Mouse (Mus musculus) lung, embryonic 14.5 days (tissue): ENCODE measurements around the gene Ulk4. TPM values are rescaled to one million over a fixed set of nuclear protein-coding genes. Genes with fewer than 3 reads are reported as not detected.

Experiments used
- ATAC-seq: fragments of 200-750 bp; cut with Nextera tagmentation; 2 replicates; pipeline ENCODE4 v1.8.0; 2017; ENCODE audit warnings: mild to moderate bottlenecking, moderate TSS enrichment, moderate library complexity; ENCODE audit not compliant: insufficient read depth
- DNase-seq: peaks from one replicate; pipeline ENCODE4 v3.0.0-alpha.2; 2015
- H3K27ac ChIP-seq: fragments of 300-500 bp; sonication (generic); 2 replicates; pipeline ENCODE4 v1.5.1; 2014; ENCODE audit warnings: low read depth, mild to moderate bottlenecking, moderate library complexity
- H3K27me3 ChIP-seq: fragments of 300-500 bp; sonication (generic); 2 replicates; pipeline ENCODE4 v1.6.1; 2014; ENCODE audit warnings: low read length, control low read depth; ENCODE audit not compliant: insufficient read depth
- H3K36me3 ChIP-seq: fragments of 300-500 bp; sonication (generic); 2 replicates; pipeline ENCODE4 v1.6.1; 2014; ENCODE audit warnings: control low read depth; ENCODE audit not compliant: insufficient read depth
- H3K4me1 ChIP-seq: fragments of 300-500 bp; sonication (generic); 2 replicates; pipeline ENCODE4 v1.6.1; 2014; ENCODE audit warnings: antibody characterized with exemption, control low read depth; ENCODE audit not compliant: insufficient read depth
- H3K4me2 ChIP-seq: fragments of 300-500 bp; sonication (generic); 2 replicates; pipeline ENCODE4 v1.6.1; 2014; ENCODE audit warnings: mild to moderate bottlenecking
- H3K4me3 ChIP-seq: fragments of 300-500 bp; sonication (generic); 2 replicates; pipeline ENCODE4 v1.5.1; 2014; ENCODE audit warnings: low read depth, low read length
- H3K9ac ChIP-seq: fragments of 300-500 bp; sonication (generic); 2 replicates; pipeline ENCODE4 v1.6.1; 2014
- H3K9me3 ChIP-seq: fragments of 300-500 bp; sonication (generic); 2 replicates; pipeline ENCODE4 v1.6.1; 2016; ENCODE audit warnings: low read depth, low read length, control low read depth
- CTCF ChIP-seq: IDR thresholded peaks from 2 replicates; pipeline ENCODE4 v1.5.1; 2016; ENCODE audit warnings: antibody characterized with exemption, low read depth
- WGBS: fragments of 180-500 bp; shearing (Covaris S2); extraction: QIAGEN DNeasy Blood & Tissue Kit; methylation state at CpG from one replicate; pipeline ENCODE4 v1.1.7; 2014; 5-methylcytosine and 5-hydroxymethylcytosine counted together
- polyA plus RNA-seq: library from polyadenylated mRNA; unstranded; fragments of >200 nt; fragmentation: Nextera tagmentation; extraction: Ambion mirVana; gene quantifications from 2 replicates; pipeline ENCODE4 v1.2.1, GENCODE M21; 2014

Gene Ulk4
- polyA plus RNA-seq, 1 experiment from 2014 or later: 125 TPM

DNA sequence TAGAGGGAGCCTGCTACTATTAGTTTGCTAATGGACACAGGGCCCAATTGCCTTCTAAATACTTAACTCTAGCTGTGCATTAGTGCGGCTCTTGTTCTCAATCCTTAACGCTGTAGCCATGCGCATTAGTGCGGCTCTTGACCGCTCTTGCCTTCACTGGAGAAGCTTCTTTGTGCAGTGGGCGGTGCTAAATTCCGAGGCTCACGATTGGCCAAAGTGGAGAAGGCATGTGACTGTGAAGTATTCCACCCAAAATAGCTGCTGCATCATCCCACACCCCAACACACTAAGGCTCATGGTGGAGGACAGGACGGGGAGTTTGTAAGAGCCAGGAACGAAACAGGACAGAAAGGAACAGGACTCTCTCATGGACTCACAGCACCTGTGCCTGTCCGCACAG lies 58.4 kb downstream of the Ulk4 start:
- no peak for ATAC-seq
- no peaks in the 10 kb centered on the region for H3K9me3 ChIP-seq
- no peak overlapping the region for H3K4me2 ChIP-seq
- H3K27ac ChIP-seq: no peak overlapping the region
- H3K4me1 ChIP-seq: no peaks in the 10 kb centered on the region
- no peak overlapping the region for H3K9ac ChIP-seq
- TF ChIP-seq CTCF: no peak
- no peak for DNase-seq
- 83% methylated on average over 11 of the region's 11 CpGs for WGBS
- H3K36me3 ChIP-seq: no peaks in the 10 kb centered on the region
- no peaks in the 10 kb centered on the region for H3K27me3 ChIP-seq
- H3K4me3 ChIP-seq: no peak overlapping the region

DNA sequence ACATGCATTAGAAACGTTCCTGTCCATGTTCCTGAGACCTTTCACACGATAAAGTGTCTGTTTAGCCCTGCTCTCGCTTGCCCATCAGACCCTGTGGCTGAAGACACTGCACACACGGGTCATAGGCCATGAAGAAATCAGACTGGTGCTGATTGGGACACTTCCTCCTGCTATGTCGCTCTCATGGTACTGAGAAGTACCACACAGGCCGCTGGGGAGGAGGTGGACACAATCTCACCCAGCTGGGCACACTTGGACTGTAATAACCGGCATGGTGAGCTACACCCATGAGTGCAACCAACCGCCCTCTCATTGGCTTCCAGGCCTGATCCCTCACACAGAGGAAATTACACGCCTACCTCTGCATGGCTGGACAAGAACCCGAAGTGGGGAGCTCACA lies 58.8 kb downstream of the Ulk4 start:
- WGBS: 76% methylated on average over 10 of the region's 10 CpGs

DNA sequence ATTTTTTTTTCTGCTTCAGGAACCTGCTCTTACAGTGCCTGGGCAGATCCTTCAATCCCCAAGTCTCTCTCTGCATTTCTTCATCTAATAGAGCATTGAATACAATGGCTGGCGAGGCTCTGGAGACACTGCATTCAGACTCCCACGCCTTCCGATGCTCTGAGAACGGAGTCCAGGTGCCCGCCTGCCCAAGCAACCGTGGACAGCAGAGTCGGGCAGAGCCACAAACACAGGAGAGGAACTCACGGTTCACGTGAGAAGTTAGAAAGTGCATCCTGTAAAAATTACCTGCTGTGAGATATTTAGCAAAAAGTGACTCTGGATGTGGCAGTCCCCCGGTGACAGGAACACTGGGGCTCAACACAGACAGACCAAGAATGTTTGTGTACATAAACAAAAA lies 59.3 kb downstream of the Ulk4 start:
- Histone ChIP-seq H3K9ac (no peak overlapping the region), H3K4me2 (no peak overlapping the region), H3K36me3 (no peaks in the 10 kb centered on the region), H3K9me3 (no peaks in the 10 kb centered on the region), H3K27ac (no peak overlapping the region), H3K4me1 (no peaks in the 10 kb centered on the region), H3K27me3 (no peaks in the 10 kb centered on the region), H3K4me3 (no peak overlapping the region)
- no peak for DNase-seq
- WGBS: 89% methylated on average over 10 of the region's 10 CpGs
- no peak for TF ChIP-seq CTCF
- no peak for ATAC-seq

More for the DNA sequence above, 58.8 kb downstream of the Ulk4 start:
- H3K4me1 ChIP-seq: no peaks in the 10 kb centered on the region
- no peak overlapping the region for H3K9ac ChIP-seq
- H3K27ac ChIP-seq: no peak overlapping the region
- H3K36me3 ChIP-seq: no peaks in the 10 kb centered on the region
- no peak for ATAC-seq
- no peaks in the 10 kb centered on the region for H3K27me3 ChIP-seq
- TF ChIP-seq CTCF: no peak
- DNase-seq: no peak
- no peaks in the 10 kb centered on the region for H3K9me3 ChIP-seq
- no peak overlapping the region for H3K4me3 ChIP-seq
- no peak overlapping the region for H3K4me2 ChIP-seq

DNA sequence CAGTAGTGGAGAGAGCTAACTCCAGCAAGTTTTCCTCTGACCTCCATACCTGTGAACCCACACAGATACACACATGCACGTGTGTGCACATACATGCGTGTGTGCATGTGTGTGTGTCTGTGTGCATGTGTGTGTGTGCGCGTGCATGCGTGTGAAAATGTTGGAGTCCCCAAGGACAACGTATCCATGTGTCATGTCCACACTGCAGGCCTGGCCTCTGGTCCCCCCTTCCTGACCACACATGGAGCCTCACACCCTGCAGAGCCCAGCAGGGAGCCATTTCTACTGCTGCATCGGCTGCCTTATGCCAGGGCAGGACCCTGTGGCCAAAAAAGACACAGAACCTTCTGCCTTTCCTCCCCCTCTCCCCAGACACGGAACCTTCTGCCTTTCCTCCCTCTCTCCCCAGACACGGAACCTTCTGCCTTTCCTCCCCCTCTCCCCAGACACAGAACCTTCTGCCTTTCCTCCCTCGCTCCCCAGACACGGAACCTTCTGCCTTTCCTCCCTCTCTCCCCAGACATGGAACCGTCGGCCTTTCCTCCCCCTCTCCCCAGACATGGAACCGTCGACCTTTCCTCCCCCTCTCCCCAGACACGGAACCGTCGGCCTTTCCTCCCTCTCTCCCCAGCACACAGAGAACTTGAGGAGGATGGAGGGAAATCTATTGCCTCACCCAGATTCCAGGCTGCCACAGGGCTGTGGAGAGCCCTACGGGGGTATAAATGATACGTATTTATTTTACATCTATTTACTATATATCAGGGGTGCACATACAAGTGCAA lies 60.3 kb downstream of the Ulk4 start:
- Histone ChIP-seq H3K9ac (no peak overlapping the region), H3K27ac (no peak overlapping the region), H3K27me3 (no peaks in the 10 kb centered on the region), H3K36me3 (no peaks in the 10 kb centered on the region), H3K9me3 (no peaks in the 10 kb centered on the region), H3K4me3 (no peak overlapping the region), H3K4me2 (no peak overlapping the region), H3K4me1 (no peaks in the 10 kb centered on the region)
- ATAC-seq (no peak), DNase-seq (no peak)
- WGBS: 70% methylated on average over 20 of the region's 20 CpGs
- no peak for TF ChIP-seq CTCF

DNA sequence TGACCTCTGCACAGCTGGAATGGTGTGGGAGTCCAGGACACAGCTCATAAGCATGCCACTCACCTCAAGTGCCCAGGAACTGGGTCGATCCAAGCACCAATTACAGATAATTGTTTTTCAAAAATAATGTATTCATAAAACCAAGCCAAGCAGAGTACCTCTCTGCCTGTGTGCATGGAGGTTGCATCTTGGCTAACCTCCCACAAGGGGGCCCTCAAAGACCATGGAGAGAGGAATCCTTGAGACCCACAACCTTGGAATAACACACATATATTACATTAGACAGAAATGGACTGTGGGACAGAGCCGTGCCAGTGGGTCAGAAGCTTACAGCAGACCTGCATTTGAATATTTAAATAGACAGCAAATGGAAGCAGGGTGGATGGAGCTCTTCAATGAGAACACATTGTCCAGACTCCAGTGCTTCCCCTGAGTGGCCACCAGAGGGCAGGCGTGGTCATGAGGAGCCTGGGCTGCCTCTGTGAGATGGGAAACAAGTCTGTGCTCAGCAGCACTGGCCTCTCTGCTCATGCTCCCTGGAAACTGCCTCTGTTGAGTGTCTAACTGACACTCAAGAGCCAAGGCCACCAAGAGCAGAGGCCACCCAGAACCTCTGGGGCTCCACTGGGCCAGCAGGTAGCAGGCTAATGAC lies 61.5 kb downstream of the Ulk4 start:
- H3K27me3 ChIP-seq: no peaks in the 10 kb centered on the region
- H3K36me3 ChIP-seq: no peaks in the 10 kb centered on the region
- no peaks in the 10 kb centered on the region for H3K9me3 ChIP-seq
- DNase-seq (peak; percentile 86), ATAC-seq (peak; percentile 44)
- H3K4me3 ChIP-seq: no peak overlapping the region
- no peaks in the 10 kb centered on the region for H3K4me1 ChIP-seq
- TF ChIP-seq CTCF: peak; percentile 91
- no peak overlapping the region for H3K9ac ChIP-seq
- H3K4me2 ChIP-seq: no peak overlapping the region
- WGBS: 31% methylated on average over 3 of the region's 3 CpGs
- no peak overlapping the region for H3K27ac ChIP-seq

DNA sequence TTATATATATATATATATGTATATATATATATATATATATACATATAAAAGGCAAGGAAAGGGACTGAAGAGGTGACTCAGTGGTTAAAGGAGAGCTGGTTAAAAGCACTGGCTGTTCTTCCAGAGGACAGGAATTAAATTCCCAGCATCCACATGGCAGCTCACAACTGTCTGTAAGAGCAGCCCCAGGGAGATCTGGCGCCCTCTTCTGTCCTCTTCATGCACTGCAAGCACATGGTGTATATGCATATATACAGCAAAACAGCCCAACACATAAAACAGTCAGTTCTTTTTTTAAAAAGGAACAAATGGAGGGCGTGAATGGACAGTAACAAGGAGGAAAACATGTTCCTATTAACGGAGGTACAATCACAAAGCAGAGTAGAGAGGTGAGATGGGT lies 64.7 kb downstream of the Ulk4 start:
- peak; percentile 24 for TF ChIP-seq CTCF
- Histone ChIP-seq H3K27ac (no peak overlapping the region), H3K9ac (no peak overlapping the region), H3K9me3 (no peaks in the 10 kb centered on the region; the same call in 1 of the 2 replicates), H3K4me2 (no peak overlapping the region), H3K36me3 (no peaks in the 10 kb centered on the region), H3K4me3 (no peak overlapping the region), H3K4me1 (no peaks in the 10 kb centered on the region), H3K27me3 (no peaks in the 10 kb centered on the region)
- DNase-seq (peak; percentile 8), ATAC-seq (no peak)
- 59% methylated on average over 3 of the region's 3 CpGs for WGBS

DNA sequence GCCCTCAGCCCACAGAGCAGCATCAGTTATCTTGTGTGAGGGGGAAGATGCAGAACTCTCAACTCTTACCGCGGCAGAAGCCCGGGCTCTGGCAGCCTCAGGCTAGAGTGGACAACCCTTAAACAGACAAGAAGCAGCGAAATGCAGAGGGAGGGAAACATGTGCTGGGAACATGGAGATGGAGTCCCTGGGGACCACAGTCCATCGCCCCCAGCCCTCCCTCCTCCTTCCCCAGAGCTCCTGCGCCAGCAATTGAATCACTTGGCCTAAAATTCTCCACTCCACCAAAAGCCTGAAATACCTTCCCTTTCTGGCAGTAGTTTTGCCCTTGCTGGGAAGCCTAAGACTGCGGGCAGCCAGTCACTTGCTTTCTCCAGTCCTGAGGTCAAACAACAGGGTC lies 72.0 kb downstream of the Ulk4 start:
- H3K9me3 ChIP-seq: no peaks in the 10 kb centered on the region; the same call in 1 of the 2 replicates
- no peak overlapping the region; the same call in 1 of the 2 replicates for H3K9ac ChIP-seq
- WGBS: 64% methylated on average over 7 of the region's 7 CpGs
- DNase-seq: no peak
- H3K4me3 ChIP-seq: no peak overlapping the region
- no peaks in the 10 kb centered on the region for H3K36me3 ChIP-seq
- H3K27me3 ChIP-seq: no peaks in the 10 kb centered on the region
- H3K4me2 ChIP-seq: no peak overlapping the region
- ATAC-seq: no peak
- no peaks in the 10 kb centered on the region for H3K4me1 ChIP-seq
- no peak for TF ChIP-seq CTCF
- H3K27ac ChIP-seq: no peak overlapping the region
